Mouse (Mus musculus) left cerebral cortex, postnatal 36 days (tissue): Measurements from ENCODE around the gene Hdac4. TPM values are rescaled to one million over a fixed set of nuclear protein-coding genes. Genes with fewer than 3 reads are reported as not detected.

Experiments
- DNase-seq, 2 experiments: peaks; one replicate each; pipeline ENCODE4 v3.0.0; 2021 to 2022; ENCODE audit warnings: low spot score in 2 of 2, mixed read lengths in 1 of 2
- intact Hi-C: fragments of 180-260 bp; cut with DNase I; formaldehyde crosslinking; loops from one replicate; pipeline ENCODE4 v1.15.1; 2025
- total RNA-seq, 2 experiments: library from RNA; stranded (reverse); gene quantifications; 2 replicates each; pipeline ENCODE4 v1.2.3; 2021

Gene Hdac4
- total RNA-seq, 2 experiments from 2014 or later: 105 to 125 TPM

- intact Hi-C loops: loop anchor here (5.0 to 10.0 kb wide), 2 partner anchors 42 to 265 kb away; no protein-coding TSS in a partner anchor
Measured at GRCm38 (mm10) chr1:92179489-92180006, 16.0 kb downstream of the Hdac4 start.

GRCm38 (mm10) chr1:92179070-92179469, 16.4 kb downstream of the Hdac4 start:
- intact Hi-C loops: loop anchor here (5.0 to 10.0 kb wide), 2 partner anchors 42 to 266 kb away; no protein-coding TSS in a partner anchor
- peak in 1 of 2 experiments; percentile 20 for DNase-seq

More at GRCm38 (mm10) chr1:92179489-92180006, 16.0 kb downstream of the Hdac4 start:
- DNase-seq: peak in 1 of 2 experiments; percentile 46

GRCm38 (mm10) chr1:92178021-92178895, 17.2 kb downstream of the Hdac4 start:
- peak in 1 of 2 experiments; percentile 15 for DNase-seq

GRCm38 (mm10) chr1:92177599-92177998, 17.9 kb downstream of the Hdac4 start:
- intact Hi-C loops: loop anchor here (2.0 to 10.0 kb wide), 3 partner anchors 40 to 267 kb away; no protein-coding TSS in a partner anchor
- DNase-seq: no peak

More at GRCm38 (mm10) chr1:92178021-92178895, 17.2 kb downstream of the Hdac4 start:
- intact Hi-C loops: loop anchor here (5.0 to 10.0 kb wide), 2 partner anchors 41 to 267 kb away; no protein-coding TSS in a partner anchor

- intact Hi-C loops: loop anchor here (2.0 to 10.0 kb wide), 3 partner anchors 40 to 268 kb away; no protein-coding TSS in a partner anchor
- no peak for DNase-seq
Measured at GRCm38 (mm10) chr1:92177196-92177595, 18.3 kb downstream of the Hdac4 start.

- intact Hi-C loops: loop anchor here (5.0 to 10.0 kb wide), 2 partner anchors 38 to 270 kb away; no protein-coding TSS in a partner anchor
- DNase-seq: no peak
Measured at GRCm38 (mm10) chr1:92175266-92175665, 20.2 kb downstream of the Hdac4 start.

GRCm38 (mm10) chr1:92174898-92175255, 20.6 kb downstream of the Hdac4 start:
- no peak for DNase-seq
- intact Hi-C loops: loop anchor here (5.0 to 10.0 kb wide), 3 partner anchors 38 to 270 kb away; no protein-coding TSS in a partner anchor

- no peak for DNase-seq
- intact Hi-C loops: loop anchor here (5.0 to 10.0 kb wide), 2 partner anchors 72 to 270 kb away; no protein-coding TSS in a partner anchor
Measured at GRCm38 (mm10) chr1:92174251-92174897, 21.1 kb downstream of the Hdac4 start.

- intact Hi-C loops: loop anchor here (5.0 to 10.0 kb wide), 2 partner anchors 68 to 274 kb away; no protein-coding TSS in a partner anchor
- DNase-seq: peak; percentile 47 to 66
Measured at GRCm38 (mm10) chr1:92170616-92171235, 24.8 kb downstream of the Hdac4 start.

- no peak for DNase-seq
- intact Hi-C loops: loop anchor here (5.0 to 10.0 kb wide), 2 partner anchors 67 to 275 kb away; no protein-coding TSS in a partner anchor
Measured at GRCm38 (mm10) chr1:92169776-92170055, 25.8 kb downstream of the Hdac4 start.

GRCm38 (mm10) chr1:92168900-92169775, 26.4 kb downstream of the Hdac4 start:
- intact Hi-C loops: no loop called here
- no peak for DNase-seq

GRCm38 (mm10) chr1:92163932-92164331, 31.6 kb downstream of the Hdac4 start:
- no peak for DNase-seq
- intact Hi-C loops: no loop called here

GRCm38 (mm10) chr1:92159804-92160203, 35.7 kb downstream of the Hdac4 start:
- DNase-seq: no peak
- intact Hi-C loops: no loop called here

- DNase-seq: peak in 1 of 2 experiments; percentile 39
- intact Hi-C loops: no loop called here
Measured at GRCm38 (mm10) chr1:92150201-92150600, 45.3 kb downstream of the Hdac4 start.

- no peak for DNase-seq
- intact Hi-C loops: no loop called here
Measured at GRCm38 (mm10) chr1:92148527-92148926, 47.0 kb downstream of the Hdac4 start.

- DNase-seq: no peak
Measured at GRCm38 (mm10) chr1:92144868-92145534, 50.5 kb downstream of the Hdac4 start.

GRCm38 (mm10) chr1:92143331-92143895, 52.1 kb downstream of the Hdac4 start:
- DNase-seq: peak; percentile 36 to 41
- intact Hi-C loops: no loop called here

More at GRCm38 (mm10) chr1:92144868-92145534, 50.5 kb downstream of the Hdac4 start:
- intact Hi-C loops: no loop called here

- intact Hi-C loops: no loop called here
- no peak for DNase-seq
Measured at GRCm38 (mm10) chr1:92142793-92143192, 52.7 kb downstream of the Hdac4 start.
